7 mouse cellular contexts compared by ENCODE assay signal in genomic region chr2:155050504-155051236, GRCm38 (mm10). TPM values are rescaled to one million over a fixed set of nuclear protein-coding genes. Genes with fewer than 3 reads are reported as not detected.
DNase-seq lines count a peak whose midpoint lies in the region; ATAC-seq and TF ChIP-seq lines count a peak whose summit lies in the region.

No protein-coding gene starts in this region.

- H3K4me3 ChIP-seq in embryonic facial prominence, embryonic 11.5 days (ENCODE audit: low read depth, low read length): peak overlapping the region; percentile 42
- H3K4me3 ChIP-seq in kidney, adult 2 months (ENCODE audit: insufficient read depth, low read depth, low read length): peak overlapping the region; percentile 73
- peak overlapping the region; percentile 55 for H3K4me3 ChIP-seq in limb, embryonic 12.5 days (replicated peaks)
- peak overlapping the region; percentile 60 for H3K4me3 ChIP-seq in midbrain, embryonic 15.5 days
- H3K4me3 ChIP-seq in spleen, adult 2 months (ENCODE audit: extremely low read depth, insufficient read depth, insufficient read length): peak overlapping the region; percentile 73

- no peaks in the 10 kb centered on the region for H3K36me3 ChIP-seq in embryonic facial prominence, embryonic 11.5 days (replicated peaks; ENCODE audit: control insufficient read depth, insufficient read depth, low read depth, low read length)
- H3K36me3 ChIP-seq in kidney, adult 2 months (ENCODE audit: control insufficient read depth, insufficient read depth, low read length): no peaks in the 10 kb centered on the region
- no peaks in the 10 kb centered on the region for H3K36me3 ChIP-seq in limb, embryonic 12.5 days
- no peaks in the 10 kb centered on the region for H3K36me3 ChIP-seq in midbrain, embryonic 15.5 days (replicated peaks)
- no peaks in the 10 kb centered on the region for H3K36me3 ChIP-seq in spleen, adult 2 months (ENCODE audit: control insufficient read depth, insufficient read depth, low read length)

- H3K9ac ChIP-seq in embryonic facial prominence, embryonic 11.5 days (replicated peaks; ENCODE audit: low read length): peak overlapping the region; percentile 62
- H3K9ac ChIP-seq in limb, embryonic 12.5 days (replicated peaks): peak overlapping the region; percentile 44
- peak overlapping the region; percentile 91 for H3K9ac ChIP-seq in midbrain, embryonic 15.5 days

- under 1% methylated on average over 43 of the region's 45 CpGs for WGBS in embryonic facial prominence, embryonic 11.5 days
- under 1% methylated on average over 45 of the region's 45 CpGs for WGBS in kidney, adult 2 months
- 1% methylated on average over 45 of the region's 45 CpGs for WGBS in limb, embryonic 12.5 days
- WGBS in midbrain, embryonic 15.5 days: under 1% methylated on average over 45 of the region's 45 CpGs
- WGBS in spleen, adult 2 months: 1% methylated on average over 45 of the region's 45 CpGs

- peak; percentile 86 for ATAC-seq in embryonic facial prominence, embryonic 11.5 days (replicated peaks; ENCODE audit: insufficient number of reproducible peaks, low FRiP score, low TSS enrichment, low read depth)
- ATAC-seq in limb, embryonic 12.5 days (ENCODE audit: insufficient number of reproducible peaks, insufficient read depth, low FRiP score, low TSS enrichment, low read depth): peak; percentile 85
- ATAC-seq in midbrain, embryonic 15.5 days (replicated peaks): peak; percentile 97

- peak overlapping the region; percentile 76 for H3K4me2 ChIP-seq in embryonic facial prominence, embryonic 11.5 days (ENCODE audit: low read depth, low read length)
- H3K4me2 ChIP-seq in limb, embryonic 12.5 days: peak overlapping the region; percentile 68
- peak overlapping the region; percentile 80 for H3K4me2 ChIP-seq in midbrain, embryonic 15.5 days

- no peaks in the 10 kb centered on the region; the same call in 1 of the 2 replicates for H3K4me1 ChIP-seq in embryonic facial prominence, embryonic 11.5 days (ENCODE audit: control insufficient read depth, insufficient read depth, low read length)
- peaks cover 6% of the 10 kb centered on the region; the same call in 1 of the 2 replicates for H3K4me1 ChIP-seq in kidney, adult 2 months (ENCODE audit: control insufficient read depth, insufficient read depth, low read length)
- peaks cover 38% of the 10 kb centered on the region for H3K4me1 ChIP-seq in limb, embryonic 12.5 days (replicated peaks)
- H3K4me1 ChIP-seq in midbrain, embryonic 15.5 days: peaks cover 15% of the 10 kb centered on the region
- H3K4me1 ChIP-seq in spleen, adult 2 months (ENCODE audit: control insufficient read depth, insufficient read depth, insufficient read length): peaks cover 7% of the 10 kb centered on the region; the same call in 1 of the 2 replicates

- TF ChIP-seq CTCF in kidney, adult 2 months (conservative IDR thresholded peaks at IDR 0.05; ENCODE audit: insufficient read depth, insufficient read length, low read depth, low read length): no peak
- no peak for TF ChIP-seq CTCF in spleen, adult 2 months (IDR thresholded peaks at IDR 0.05; ENCODE audit: extremely low read depth, insufficient read depth, insufficient read length, insufficient replicate concordance)

- H3K27ac ChIP-seq in embryonic facial prominence, embryonic 11.5 days (replicated peaks; ENCODE audit: low read depth, low read length): peak overlapping the region; percentile 49; the same call in 1 of the 2 replicates
- H3K27ac ChIP-seq in kidney, adult 2 months (ENCODE audit: insufficient read depth, low read depth, low read length): peak overlapping the region; percentile 44; the same call in 1 of the 2 replicates
- H3K27ac ChIP-seq in limb, embryonic 12.5 days: peak overlapping the region; percentile 88
- H3K27ac ChIP-seq in midbrain, embryonic 15.5 days: peak overlapping the region; percentile 95
- H3K27ac ChIP-seq in spleen, adult 2 months (ENCODE audit: insufficient read depth, low read length): peak overlapping the region; percentile 63

- no peaks in the 10 kb centered on the region for H3K9me3 ChIP-seq in embryonic facial prominence, embryonic 11.5 days (replicated peaks; ENCODE audit: control insufficient read depth, low read length)
- no peaks in the 10 kb centered on the region for H3K9me3 ChIP-seq in limb, embryonic 12.5 days
- H3K9me3 ChIP-seq in midbrain, embryonic 15.5 days: no peaks in the 10 kb centered on the region

- DNase-seq in adrenal gland, postnatal 14 days: peak; percentile 97
- DNase-seq in embryonic facial prominence, embryonic 11.5 days (ENCODE audit: low spot score): peak; percentile 97
- DNase-seq in heart, adult 18-20 months: peak; percentile 93 to 97
- peak; percentile 97 for DNase-seq in kidney, adult 2 months
- peak; percentile 88 to 93 for DNase-seq in spleen, adult 2 months (ENCODE audit: low read depth in 1 of 2, low spot score in 2 of 2)

- TF ChIP-seq POLR2A in kidney, adult 2 months (IDR thresholded peaks at IDR 0.05; ENCODE audit: low read depth, low read length): peak; percentile 93
- TF ChIP-seq POLR2A in spleen, adult 2 months (IDR thresholded peaks at IDR 0.05; ENCODE audit: low read depth, low read length): peak; percentile 98

- H3K27me3 ChIP-seq in embryonic facial prominence, embryonic 11.5 days (ENCODE audit: control insufficient read depth, insufficient read depth, low read length): no peaks in the 10 kb centered on the region
- no peaks in the 10 kb centered on the region for H3K27me3 ChIP-seq in kidney, adult 2 months (replicated peaks; ENCODE audit: control insufficient read depth, insufficient read depth, low read length)
- H3K27me3 ChIP-seq in limb, embryonic 12.5 days: no peaks in the 10 kb centered on the region
- no peaks in the 10 kb centered on the region for H3K27me3 ChIP-seq in midbrain, embryonic 15.5 days (replicated peaks)
- H3K27me3 ChIP-seq in spleen, adult 2 months (ENCODE audit: control insufficient read depth, insufficient read depth, low read length): no peaks in the 10 kb centered on the region

RNA-seq across cellular contexts. Expression of gene Ahcy, which starts 23.6 kb away (rescaled TPM):
- total RNA-seq in adrenal gland, postnatal 14 days (2021): 60.2 and 130 TPM in 2 replicates
- 97.6 and 100.0 TPM in 2 replicates for polyA plus RNA-seq in embryonic facial prominence, embryonic 11.5 days (2014; fragmentation: Nextera tagmentation; extraction: Ambion mirVana)
- total RNA-seq in heart, adult 18-20 months (2021): 10 to 100 TPM; 10.4 to 16.4 TPM
- polyA plus RNA-seq in kidney, adult 2 months (2012; rRNA removed): 250 and 263 TPM in 2 replicates
- 86.0 and 87.8 TPM in 2 replicates for polyA plus RNA-seq in limb, embryonic 12.5 days (2016; fragmentation: Nextera tagmentation; extraction: Ambion mirVana)
- 34.5 and 38.8 TPM in 2 replicates for polyA plus RNA-seq in midbrain, embryonic 15.5 days (2015; fragmentation: Nextera tagmentation; extraction: Ambion mirVana)
- polyA plus RNA-seq in spleen, adult 2 months (2012; rRNA removed): 44.2 and 44.5 TPM in 2 replicates

RNA-seq across cellular contexts. Expression of gene Gm14226, which starts 32.6 kb away (rescaled TPM):
- 29.0 and 33.1 TPM in 2 replicates for total RNA-seq in adrenal gland, postnatal 14 days (2021)
- 3.5 and 3.7 TPM in 2 replicates for polyA plus RNA-seq in embryonic facial prominence, embryonic 11.5 days (2014; fragmentation: Nextera tagmentation; extraction: Ambion mirVana)
- under 1 TPM; 0.15 to 0.20 TPM for total RNA-seq in heart, adult 18-20 months (2021)
- 0.76 and 0.89 TPM in 2 replicates for polyA plus RNA-seq in kidney, adult 2 months (2012; rRNA removed)
- polyA plus RNA-seq in limb, embryonic 12.5 days (2016; fragmentation: Nextera tagmentation; extraction: Ambion mirVana): 3.6 and 5.1 TPM in 2 replicates
- polyA plus RNA-seq in midbrain, embryonic 15.5 days (2015; fragmentation: Nextera tagmentation; extraction: Ambion mirVana): 0.08 TPM in 2 replicates
- polyA plus RNA-seq in spleen, adult 2 months (2012; rRNA removed): 2.5 and 3.2 TPM in 2 replicates

Comparison
In these comparisons a context has a peak if more than half of its experiments do, and no peak if none do; other contexts are left out.
1. Peak in every context shown above with its lines: DNase-seq, ATAC-seq, H3K4me3 ChIP-seq and H3K27ac ChIP-seq.
2. H3K27ac ChIP-seq: peak in every context shown above with its lines; median percentile 95 in midbrain, embryonic 15.5 days; 88 in limb, embryonic 12.5 days; 63 in spleen, adult 2 months; 49 in embryonic facial prominence, embryonic 11.5 days; 44 in kidney, adult 2 months.